Mouse (Mus musculus) bone marrow, adult 2 months (tissue): ENCODE data around the gene Nono.

Source experiments
- CTCF ChIP-seq: fragments of 200-500 bp; IDR thresholded peaks from 2 replicates; pipeline ENCODE4 v1.5.1; 2011; ENCODE audit warnings: low read length, control low read depth; ENCODE audit not compliant: control insufficient read depth, insufficient read depth
- POLR2A ChIP-seq: fragments of 200-500 bp; IDR thresholded peaks from 2 replicates; pipeline ENCODE4 v1.6.1; 2011; ENCODE audit warnings: low read depth, mild to moderate bottlenecking, control low read depth, low read length, borderline replicate concordance; ENCODE audit not compliant: control insufficient read depth

- TF ChIP-seq CTCF (no peak), POLR2A (no peak)
Observed at GRCm38 (mm10) chrX:101429976-101430375, 858 bp downstream of the Nono start.
